Mouse (Mus musculus) embryo, embryonic 10.5 days (tissue): Measurements from ENCODE around the gene Apoa4.

Source experiments
- DNase-seq: peaks from one replicate; pipeline ENCODE4 v3.0.0-alpha.2; 2015; ENCODE audit warnings: low spot score

Gene Apoa4

DNA sequence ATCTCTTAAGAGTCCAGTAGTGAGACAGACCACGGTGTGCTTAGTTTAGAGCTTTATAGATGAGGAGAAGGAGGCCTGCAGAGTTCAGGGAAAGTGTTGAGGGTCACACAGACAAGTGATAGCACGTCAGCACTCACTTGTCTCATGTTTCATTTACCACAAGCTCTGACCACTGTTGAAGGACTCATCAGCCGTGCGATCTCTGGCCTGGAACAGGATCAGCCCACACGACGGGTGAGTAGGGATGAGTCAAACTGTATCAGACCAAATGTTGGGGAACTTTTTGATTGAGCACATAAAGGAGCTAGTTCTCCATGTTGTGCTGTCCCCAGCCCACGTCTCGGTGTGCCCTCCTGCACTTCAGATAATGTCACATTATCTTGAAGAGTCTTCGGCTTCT lies 34.0 kb downstream of the Apoa4 start:
- DNase-seq = no peak

DNA sequence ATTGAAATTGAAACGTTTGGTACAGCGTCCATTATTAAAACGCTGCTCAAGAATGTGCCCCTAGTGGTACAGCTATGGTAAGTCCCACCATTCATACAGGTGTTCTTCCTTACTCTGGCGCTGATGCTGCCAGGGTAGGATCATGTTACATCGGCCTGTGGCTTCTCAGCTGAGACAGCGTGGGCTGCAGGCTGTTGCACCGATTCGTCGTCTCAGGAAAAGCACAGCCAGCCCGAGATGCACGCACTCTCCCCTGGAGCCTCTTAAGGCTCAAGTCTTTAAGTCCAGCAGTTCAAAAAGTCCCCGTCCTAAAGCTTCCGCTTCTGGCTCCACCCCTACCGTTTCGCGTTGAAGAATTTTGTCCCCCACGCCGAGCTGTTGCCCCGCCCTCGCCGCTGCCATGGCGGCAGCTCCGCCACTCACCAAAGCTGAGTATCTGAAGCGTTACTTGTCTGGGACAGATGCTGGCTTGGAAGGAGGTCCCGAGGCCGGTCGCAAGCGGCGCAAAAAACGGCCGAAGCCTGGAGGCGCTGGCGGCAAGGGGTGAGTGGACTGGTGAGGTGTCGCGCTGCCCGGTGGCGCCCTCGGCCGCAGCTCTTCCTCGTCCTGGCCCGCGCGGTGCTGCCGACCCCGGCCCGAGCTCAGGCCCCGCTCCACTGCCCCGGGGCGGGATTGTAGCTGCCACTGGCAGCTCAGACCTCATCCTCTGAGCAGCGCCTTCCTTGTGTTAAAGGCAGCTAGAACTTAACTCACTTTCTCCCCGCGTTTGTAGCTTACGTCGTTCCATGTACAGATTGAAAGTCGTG lies 42.3 kb downstream of the Apoa4 start, which contains the start of gene Bud13:
Gene Bud13 (plus strand): TSS at position 378 of the 806 bp plus-strand sequence.
- DNase-seq = peak; percentile 94
